Mouse (Mus musculus): ENCODE results near the gene Adcy4. TPM values are rescaled to one million over a fixed set of nuclear protein-coding genes. Genes with fewer than 3 reads are reported as not detected.

The Adcy4 gene
- 4.0 and 4.1 TPM in 2 replicates for polyA plus RNA-seq (2012; rRNA removed)

- H3K4me3 ChIP-seq (replicated peaks; ENCODE audit: insufficient read depth, low read depth, low read length) = no peak within 1 kb of the TSS
- H3K27me3 ChIP-seq (ENCODE audit: control insufficient read depth, insufficient read depth, low read length) = no peaks in the 10 kb centered on the region; the same call in 1 of the 2 replicates
- H3K27ac ChIP-seq (ENCODE audit: insufficient read depth, low read length) = no peak within 1 kb of the TSS
- TF ChIP-seq POLR2A (IDR thresholded peaks at IDR 0.05; ENCODE audit: borderline replicate concordance, insufficient read depth, low read length) (no peak), CTCF (IDR thresholded peaks at IDR 0.05; ENCODE audit: borderline replicate concordance, insufficient read depth, low read depth, low read length) (no peak)
- H3K4me1 ChIP-seq (ENCODE audit: control insufficient read depth, insufficient read depth, low read length) = no peaks in the 10 kb centered on the region
- peak in 1 of 2 experiments; percentile 0 for DNase-seq
- WGBS = 8% methylated on average over 13 of the region's 13 CpGs
Observed at GRCm38 (mm10) chr14:55783958-55784235, at the start of gene Adcy4. TSS of gene Adcy4 (minus strand) at chr14:55784095.

- TF ChIP-seq POLR2A (IDR thresholded peaks at IDR 0.05; ENCODE audit: borderline replicate concordance, insufficient read depth, low read length) = no peak
- TF ChIP-seq CTCF (IDR thresholded peaks at IDR 0.05; ENCODE audit: borderline replicate concordance, insufficient read depth, low read depth, low read length) = no peak
- no peaks in the 10 kb centered on the region for H3K4me1 ChIP-seq (ENCODE audit: control insufficient read depth, insufficient read depth, low read length)
- no peak for DNase-seq
- H3K4me3 ChIP-seq (replicated peaks; ENCODE audit: insufficient read depth, low read depth, low read length) = no peak overlapping the region
- H3K27ac ChIP-seq (ENCODE audit: insufficient read depth, low read length) = no peak overlapping the region
- WGBS = 79% methylated on average over 4 of the region's 4 CpGs
- no peaks in the 10 kb centered on the region for H3K27me3 ChIP-seq (ENCODE audit: control insufficient read depth, insufficient read depth, low read length)
Observed at GRCm38 (mm10) chr14:55833126-55833525, 49.2 kb upstream of the Adcy4 start.

GRCm38 (mm10) chr14:55830331-55830730, 46.4 kb upstream of the Adcy4 start:
- Histone ChIP-seq H3K4me1 (ENCODE audit: control insufficient read depth, insufficient read depth, low read length) (no peaks in the 10 kb centered on the region), H3K27ac (ENCODE audit: insufficient read depth, low read length) (no peak overlapping the region), H3K27me3 (ENCODE audit: control insufficient read depth, insufficient read depth, low read length) (peaks cover 3% of the 10 kb centered on the region; the same call in 1 of the 2 replicates), H3K4me3 (replicated peaks; ENCODE audit: insufficient read depth, low read depth, low read length) (no peak overlapping the region)
- no peak for DNase-seq
- 92% methylated on average over 4 of the region's 4 CpGs for WGBS
- TF ChIP-seq POLR2A (IDR thresholded peaks at IDR 0.05; ENCODE audit: borderline replicate concordance, insufficient read depth, low read length) = no peak

DNA sequence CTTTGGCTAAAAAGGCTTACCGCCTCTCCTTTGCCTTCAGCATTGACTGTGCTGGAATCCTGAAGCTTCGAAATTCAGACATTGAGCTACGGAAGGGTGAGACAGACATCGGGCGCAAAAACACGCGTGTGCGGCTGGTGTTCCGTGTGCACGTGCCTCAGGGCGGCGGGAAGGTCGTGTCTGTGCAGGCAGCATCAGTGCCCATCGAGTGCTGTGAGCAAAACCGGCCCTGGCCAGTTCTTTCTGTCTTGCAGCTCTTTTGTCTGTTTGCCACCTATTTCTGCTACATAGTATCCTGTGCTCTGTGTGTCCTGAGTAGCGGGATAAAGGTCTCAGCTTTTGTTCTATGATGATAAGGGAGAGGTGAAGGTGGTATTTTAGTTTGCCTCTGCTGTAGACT, 46.0 kb upstream of the Adcy4 start:
- Histone ChIP-seq H3K4me3 (replicated peaks; ENCODE audit: insufficient read depth, low read depth, low read length) (no peak overlapping the region), H3K27ac (ENCODE audit: insufficient read depth, low read length) (no peak overlapping the region), H3K4me1 (ENCODE audit: control insufficient read depth, insufficient read depth, low read length) (no peaks in the 10 kb centered on the region), H3K27me3 (ENCODE audit: control insufficient read depth, insufficient read depth, low read length) (peaks cover 3% of the 10 kb centered on the region; the same call in 1 of the 2 replicates)
- DNase-seq = no peak
- 93% methylated on average over 16 of the region's 16 CpGs for WGBS
- TF ChIP-seq CTCF (IDR thresholded peaks at IDR 0.05; ENCODE audit: borderline replicate concordance, insufficient read depth, low read depth, low read length) (no peak), POLR2A (IDR thresholded peaks at IDR 0.05; ENCODE audit: borderline replicate concordance, insufficient read depth, low read length) (no peak)

DNA sequence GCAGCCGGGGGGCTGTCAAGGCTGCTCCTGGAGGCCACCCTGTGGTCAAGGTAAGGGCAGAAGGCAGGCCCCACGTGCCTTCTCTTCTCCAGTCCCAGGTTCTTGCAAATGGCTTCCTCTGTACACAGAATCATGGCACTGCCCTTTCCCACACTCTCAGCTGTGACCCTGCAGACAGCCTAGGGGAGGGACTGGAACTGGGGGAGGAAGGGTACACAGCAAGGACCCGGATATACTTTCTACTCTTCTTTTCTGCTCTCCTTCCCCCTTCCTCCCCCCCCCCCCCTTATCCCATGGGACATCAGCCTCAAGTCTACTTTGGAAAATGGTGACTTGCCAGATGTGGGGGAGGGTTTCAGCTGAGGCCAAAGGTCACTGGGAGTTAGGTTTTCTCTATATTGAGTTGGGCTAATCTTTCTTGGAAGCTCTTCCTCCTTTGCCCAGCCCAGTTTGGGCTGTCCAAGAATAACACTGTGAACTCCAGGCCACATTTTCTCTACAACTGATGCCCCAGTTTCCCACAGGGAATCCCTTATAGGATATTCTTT, 44.9 kb upstream of the Adcy4 start:
- peaks cover 3% of the 10 kb centered on the region; the same call in 1 of the 2 replicates for H3K27me3 ChIP-seq (ENCODE audit: control insufficient read depth, insufficient read depth, low read length)
- H3K27ac ChIP-seq (ENCODE audit: insufficient read depth, low read length) = no peak overlapping the region
- no peak for TF ChIP-seq CTCF (IDR thresholded peaks at IDR 0.05; ENCODE audit: borderline replicate concordance, insufficient read depth, low read depth, low read length)
- no peak for TF ChIP-seq POLR2A (IDR thresholded peaks at IDR 0.05; ENCODE audit: borderline replicate concordance, insufficient read depth, low read length)
- no peak overlapping the region for H3K4me3 ChIP-seq (replicated peaks; ENCODE audit: insufficient read depth, low read depth, low read length)
- no peaks in the 10 kb centered on the region for H3K4me1 ChIP-seq (ENCODE audit: control insufficient read depth, insufficient read depth, low read length)
- WGBS = 76% methylated on average over 3 of the region's 3 CpGs
- no peak for DNase-seq

GRCm38 (mm10) chr14:55826551-55827340, 42.9 kb upstream of the Adcy4 start:
- H3K27me3 ChIP-seq (ENCODE audit: control insufficient read depth, insufficient read depth, low read length) = peaks cover 3% of the 10 kb centered on the region; the same call in 1 of the 2 replicates
- H3K4me3 ChIP-seq (replicated peaks; ENCODE audit: insufficient read depth, low read depth, low read length) = peak overlapping the region; percentile 24
- no peaks in the 10 kb centered on the region for H3K4me1 ChIP-seq (ENCODE audit: control insufficient read depth, insufficient read depth, low read length)
- H3K27ac ChIP-seq (ENCODE audit: insufficient read depth, low read length) = no peak overlapping the region
- peak in 1 of 2 experiments; percentile 30 for DNase-seq
- TF ChIP-seq CTCF (IDR thresholded peaks at IDR 0.05; ENCODE audit: borderline replicate concordance, insufficient read depth, low read depth, low read length) = no peak
- no peak for TF ChIP-seq POLR2A (IDR thresholded peaks at IDR 0.05; ENCODE audit: borderline replicate concordance, insufficient read depth, low read length)
- 18% methylated on average over 41 of the region's 41 CpGs for WGBS

GRCm38 (mm10) chr14:55826142-55826541, 42.2 kb upstream of the Adcy4 start:
- Histone ChIP-seq H3K4me1 (ENCODE audit: control insufficient read depth, insufficient read depth, low read length) (no peaks in the 10 kb centered on the region), H3K27me3 (ENCODE audit: control insufficient read depth, insufficient read depth, low read length) (peaks cover 3% of the 10 kb centered on the region; the same call in 1 of the 2 replicates), H3K4me3 (replicated peaks; ENCODE audit: insufficient read depth, low read depth, low read length) (peak overlapping the region; percentile 24), H3K27ac (ENCODE audit: insufficient read depth, low read length) (no peak overlapping the region)
- no peak for DNase-seq
- TF ChIP-seq POLR2A (IDR thresholded peaks at IDR 0.05; ENCODE audit: borderline replicate concordance, insufficient read depth, low read length) (no peak), CTCF (IDR thresholded peaks at IDR 0.05; ENCODE audit: borderline replicate concordance, insufficient read depth, low read depth, low read length) (no peak)
- WGBS = 7% methylated on average over 15 of the region's 15 CpGs

Data from cerebellum, adult 2 months (tissue).